Mouse (Mus musculus) cerebellum, adult 2 months (tissue): ENCODE results near the gene Rpp25l. TPM values are rescaled to one million over a fixed set of nuclear protein-coding genes. Genes with fewer than 3 reads are reported as not detected.

ENCODE experiments used
- DNase-seq, 2 experiments: peaks; one replicate each; pipeline ENCODE4 v3.0.0; 2021
- H3K27ac ChIP-seq: fragments of 200-500 bp; 2 replicates; pipeline ENCODE4 v1.5.1; 2012; ENCODE audit warnings: low read length, control low read depth, inconsistent platforms; ENCODE audit not compliant: insufficient read depth
- H3K27me3 ChIP-seq: fragments of 200-500 bp; 2 replicates; pipeline ENCODE4 v1.6.1; 2012; ENCODE audit warnings: inconsistent platforms, mild to moderate bottlenecking, low read length, moderate library complexity; ENCODE audit not compliant: control insufficient read depth, insufficient read depth
- H3K4me1 ChIP-seq: fragments of 200-500 bp; 2 replicates; pipeline ENCODE4 v1.6.1; 2011; ENCODE audit warnings: low read length; ENCODE audit not compliant: control insufficient read depth, insufficient read depth
- H3K4me3 ChIP-seq: fragments of 200-500 bp; replicated peaks from 2 replicates; pipeline ENCODE3; 2011; ENCODE audit warnings: mild to moderate bottlenecking, low read depth, low read length, control low read depth; ENCODE audit not compliant: insufficient read depth
- CTCF ChIP-seq: fragments of 200-500 bp; IDR thresholded peaks from 2 replicates; pipeline ENCODE4 v1.5.1; 2011; ENCODE audit warnings: low read depth, mild to moderate bottlenecking, control low read depth, low read length, moderate library complexity, borderline replicate concordance; ENCODE audit not compliant: insufficient read depth
- POLR2A ChIP-seq: fragments of 200-500 bp; IDR thresholded peaks from 2 replicates; pipeline ENCODE4 v1.6.1; 2011; ENCODE audit warnings: low read length, control low read depth, borderline replicate concordance; ENCODE audit not compliant: insufficient read depth
- WGBS: fragments of 180-500 bp; shearing (Covaris S2); methylation state at CpG from one replicate; pipeline ENCODE4 v1.1.7; 2018; 5-methylcytosine and 5-hydroxymethylcytosine counted together
- polyA plus RNA-seq: library from polyadenylated mRNA; depleted of rRNA; stranded (reverse); fragments of >200 nt; gene quantifications from 2 replicates; pipeline ENCODE4 v1.2.3, GENCODE M21; 2012

Rpp25l gene
- polyA plus RNA-seq, 1 experiment: 43.3 TPM

- H3K27me3 ChIP-seq: no peaks in the 10 kb centered on the region
- peaks cover 36% of the 10 kb centered on the region for H3K4me1 ChIP-seq
- H3K4me3 ChIP-seq: no peak overlapping the region
- no peak for DNase-seq
- TF ChIP-seq POLR2A (no peak), CTCF (no peak)
- WGBS: 49% methylated on average over 8 of the region's 8 CpGs
- no peak overlapping the region for H3K27ac ChIP-seq
These were observed 40.8 kb downstream of the Rpp25l start for GRCm38 (mm10) chr4:41672522-41672963.

GRCm38 (mm10) chr4:41671963-41672480 lies 41.3 kb downstream of the Rpp25l start:
- Histone ChIP-seq H3K4me1 (peaks cover 31% of the 10 kb centered on the region), H3K4me3 (no peak overlapping the region), H3K27me3 (no peaks in the 10 kb centered on the region), H3K27ac (no peak overlapping the region)
- DNase-seq: no peak
- WGBS: 24% methylated on average over 8 of the region's 8 CpGs
- TF ChIP-seq POLR2A: no peak

- no peak for DNase-seq
- no peak for TF ChIP-seq POLR2A
- no peak for TF ChIP-seq CTCF
- 49% methylated on average over 5 of the region's 5 CpGs for WGBS
- H3K4me3 ChIP-seq: no peak overlapping the region
- no peaks in the 10 kb centered on the region for H3K27me3 ChIP-seq
- no peak overlapping the region for H3K27ac ChIP-seq
- peaks cover 26% of the 10 kb centered on the region for H3K4me1 ChIP-seq
These were observed 41.8 kb downstream of the Rpp25l start for GRCm38 (mm10) chr4:41671500-41671899.

GRCm38 (mm10) chr4:41670836-41671235 lies 42.5 kb downstream of the Rpp25l start:
- peaks cover 20% of the 10 kb centered on the region for H3K4me1 ChIP-seq
- H3K27me3 ChIP-seq: no peaks in the 10 kb centered on the region
- H3K4me3 ChIP-seq: no peak overlapping the region
- WGBS: 91% methylated on average over 18 of the region's 18 CpGs
- TF ChIP-seq CTCF (no peak), POLR2A (no peak)
- no peak for DNase-seq
- no peak overlapping the region for H3K27ac ChIP-seq

- DNase-seq: no peak
- H3K4me1 ChIP-seq: peaks cover 13% of the 10 kb centered on the region
- 66% methylated on average over 11 of the region's 11 CpGs for WGBS
- no peaks in the 10 kb centered on the region for H3K27me3 ChIP-seq
- TF ChIP-seq CTCF: no peak
- no peak overlapping the region for H3K27ac ChIP-seq
- no peak overlapping the region for H3K4me3 ChIP-seq
These were observed 46.7 kb downstream of the Rpp25l start for GRCm38 (mm10) chr4:41666646-41667045.

GRCm38 (mm10) chr4:41665009-41665675 lies 48.2 kb downstream of the Rpp25l start:
- Histone ChIP-seq H3K4me1 (peaks cover 13% of the 10 kb centered on the region), H3K27ac (no peak overlapping the region), H3K27me3 (no peaks in the 10 kb centered on the region), H3K4me3 (no peak overlapping the region)
- TF ChIP-seq CTCF (no peak), POLR2A (no peak)
- DNase-seq: no peak
- WGBS: 20% methylated on average over 8 of the region's 8 CpGs

- TF ChIP-seq CTCF (no peak), POLR2A (no peak)
- Histone ChIP-seq H3K4me3 (no peak overlapping the region), H3K27ac (no peak overlapping the region), H3K4me1 (peaks cover 13% of the 10 kb centered on the region), H3K27me3 (no peaks in the 10 kb centered on the region)
- WGBS: 49% methylated on average over 7 of the region's 7 CpGs
- no peak for DNase-seq
These were observed 48.8 kb downstream of the Rpp25l start for GRCm38 (mm10) chr4:41664533-41664932.

GRCm38 (mm10) chr4:41663614-41664013 lies 49.7 kb downstream of the Rpp25l start:
- TF ChIP-seq POLR2A (no peak), CTCF (no peak)
- Histone ChIP-seq H3K27me3 (no peaks in the 10 kb centered on the region), H3K27ac (no peak overlapping the region), H3K4me3 (no peak overlapping the region), H3K4me1 (peaks cover 14% of the 10 kb centered on the region)
- no peak for DNase-seq
- WGBS: 69% methylated on average over 9 of the region's 9 CpGs
